Mouse (Mus musculus) limb, embryonic 12.5 days (tissue): ENCODE data around the gene Pomp. TPM values are rescaled to one million over a fixed set of nuclear protein-coding genes. Genes with fewer than 3 reads are reported as not detected.
"Not testable (repeated sequence)": the region's sequence is repeated elsewhere in the genome, so short reads cannot be mapped to it uniquely, and the experiment has no call there.

Source experiments
- ATAC-seq: fragments of 200-750 bp; cut with Nextera tagmentation; 2 replicates; pipeline ENCODE4 v1.8.0; 2017; ENCODE audit warnings: low read depth, moderate TSS enrichment; ENCODE audit not compliant: insufficient number of reproducible peaks, insufficient read depth, low FRiP score, low TSS enrichment
- H3K27ac ChIP-seq: fragments of 300-500 bp; sonication (generic); 2 replicates; pipeline ENCODE4 v1.5.1; 2016; ENCODE audit warnings: mild to moderate bottlenecking, moderate library complexity
- H3K27me3 ChIP-seq: fragments of 300-500 bp; sonication (generic); 2 replicates; pipeline ENCODE4 v1.6.1; 2016; ENCODE audit warnings: mild to moderate bottlenecking, moderate library complexity
- H3K36me3 ChIP-seq: fragments of 300-500 bp; sonication (generic); 2 replicates; pipeline ENCODE4 v1.6.1; 2016; ENCODE audit warnings: mild to moderate bottlenecking, moderate library complexity
- H3K4me1 ChIP-seq: fragments of 300-500 bp; sonication (generic); replicated peaks from 2 replicates; pipeline ENCODE4 v1.6.1; 2016
- H3K4me2 ChIP-seq: fragments of 300-500 bp; sonication (generic); 2 replicates; pipeline ENCODE4 v1.6.1; 2016; ENCODE audit warnings: mild to moderate bottlenecking, moderate library complexity
- H3K4me3 ChIP-seq: fragments of 300-500 bp; sonication (generic); replicated peaks from 2 replicates; pipeline ENCODE4 v1.5.1; 2016; ENCODE audit warnings: mild to moderate bottlenecking
- H3K9ac ChIP-seq: fragments of 300-500 bp; sonication (generic); replicated peaks from 2 replicates; pipeline ENCODE4 v1.6.1; 2016; ENCODE audit warnings: mild to moderate bottlenecking, moderate library complexity
- H3K9me3 ChIP-seq: fragments of 300-500 bp; sonication (generic); 2 replicates; pipeline ENCODE4 v1.6.1; 2016; ENCODE audit warnings: mild to moderate bottlenecking, moderate library complexity
- WGBS: fragments of 180-500 bp; shearing (Covaris S2); methylation state at CpG from one replicate; pipeline ENCODE4 v1.1.7; 2016; 5-methylcytosine and 5-hydroxymethylcytosine counted together
- polyA plus RNA-seq: library from polyadenylated mRNA; unstranded; fragments of >200 nt; fragmentation: Nextera tagmentation; extraction: Ambion mirVana; gene quantifications from 2 replicates; pipeline ENCODE4 v1.2.1, GENCODE M21; 2016

Pomp gene
- polyA plus RNA-seq, 1 experiment from 2014 or later = 511 TPM

DNA sequence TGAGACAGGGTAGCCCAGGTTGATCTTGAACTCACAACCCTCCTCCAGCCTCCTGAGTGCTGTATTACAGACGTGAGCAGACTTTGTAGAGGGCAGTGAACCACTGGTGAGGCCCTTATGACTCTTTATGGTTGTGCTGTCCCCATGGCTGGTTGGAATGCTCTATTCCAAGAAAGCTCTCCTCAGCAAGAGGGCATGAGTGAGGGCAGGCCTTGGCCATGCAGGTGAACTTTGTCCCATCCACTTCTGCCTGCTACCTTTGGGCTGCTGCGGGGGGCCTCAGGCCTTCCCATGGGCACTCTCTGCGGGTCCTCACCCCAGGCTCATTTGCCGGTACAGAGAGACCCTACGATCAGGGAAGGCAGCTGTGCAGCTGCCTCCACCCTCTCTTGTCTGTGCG lies 32.5 kb downstream of the Pomp start:
- WGBS = 28% methylated on average over 6 of the region's 6 CpGs
- no peak for ATAC-seq
- no peak overlapping the region for H3K4me2 ChIP-seq

GRCm38 (mm10) chr5:147893143-147893542 lies 32.9 kb downstream of the Pomp start:
- Histone ChIP-seq H3K4me2 (peak overlapping the region; percentile 96; the same call in 1 of the 2 replicates), H3K4me1 (peaks cover 17% of the 10 kb centered on the region; the same call in 1 of the 2 replicates), H3K36me3 (no peaks in the 10 kb centered on the region), H3K27me3 (peaks cover 28% of the 10 kb centered on the region), H3K27ac (no peak overlapping the region), H3K9me3 (no peaks in the 10 kb centered on the region), H3K4me3 (no peak overlapping the region), H3K9ac (no peak overlapping the region)
- ATAC-seq = no peak
- 17% methylated on average over 9 of the region's 9 CpGs for WGBS

More for the DNA sequence above, 32.5 kb downstream of the Pomp start:
- peaks cover 17% of the 10 kb centered on the region; the same call in 1 of the 2 replicates for H3K4me1 ChIP-seq
- H3K9ac ChIP-seq = no peak overlapping the region
- no peak overlapping the region for H3K4me3 ChIP-seq
- no peaks in the 10 kb centered on the region for H3K36me3 ChIP-seq
- no peak overlapping the region for H3K27ac ChIP-seq
- peaks cover 28% of the 10 kb centered on the region for H3K27me3 ChIP-seq
- H3K9me3 ChIP-seq = no peaks in the 10 kb centered on the region

GRCm38 (mm10) chr5:147893766-147894454 lies 33.6 kb downstream of the Pomp start:
- Histone ChIP-seq H3K27ac (no peak overlapping the region), H3K27me3 (peaks cover 28% of the 10 kb centered on the region), H3K4me2 (peak overlapping the region; percentile 96), H3K9ac (peak overlapping the region; percentile 55), H3K36me3 (no peaks in the 10 kb centered on the region), H3K4me1 (peaks cover 17% of the 10 kb centered on the region; the same call in 1 of the 2 replicates), H3K9me3 (no peaks in the 10 kb centered on the region), H3K4me3 (peak overlapping the region; percentile 68)
- 0 out of 2 replicates have a peak, but pooled peaks have one; percentile 15 for ATAC-seq
- 2% methylated on average over 25 of the region's 25 CpGs for WGBS

- H3K27me3 ChIP-seq = peaks cover 28% of the 10 kb centered on the region
- under 1% methylated on average over 47 of the region's 47 CpGs for WGBS
- no peaks in the 10 kb centered on the region for H3K36me3 ChIP-seq
- H3K9ac ChIP-seq = peak within 1 kb of the TSS; percentile 55
- H3K9me3 ChIP-seq = no peaks in the 10 kb centered on the region
- H3K4me1 ChIP-seq = peaks cover 17% of the 10 kb centered on the region; the same call in 1 of the 2 replicates
- H3K4me2 ChIP-seq = peak within 1 kb of the TSS; percentile 96
- no peak within 1 kb of the TSS for H3K27ac ChIP-seq
- peak within 1 kb of the TSS; percentile 68 for H3K4me3 ChIP-seq
- peak; percentile 95 for ATAC-seq
These were observed 34.3 kb downstream of the Pomp start, which contains the start of gene Slc46a3 for GRCm38 (mm10) chr5:147894455-147895076. Gene Slc46a3 (minus strand): TSS chr5:147894815.

DNA sequence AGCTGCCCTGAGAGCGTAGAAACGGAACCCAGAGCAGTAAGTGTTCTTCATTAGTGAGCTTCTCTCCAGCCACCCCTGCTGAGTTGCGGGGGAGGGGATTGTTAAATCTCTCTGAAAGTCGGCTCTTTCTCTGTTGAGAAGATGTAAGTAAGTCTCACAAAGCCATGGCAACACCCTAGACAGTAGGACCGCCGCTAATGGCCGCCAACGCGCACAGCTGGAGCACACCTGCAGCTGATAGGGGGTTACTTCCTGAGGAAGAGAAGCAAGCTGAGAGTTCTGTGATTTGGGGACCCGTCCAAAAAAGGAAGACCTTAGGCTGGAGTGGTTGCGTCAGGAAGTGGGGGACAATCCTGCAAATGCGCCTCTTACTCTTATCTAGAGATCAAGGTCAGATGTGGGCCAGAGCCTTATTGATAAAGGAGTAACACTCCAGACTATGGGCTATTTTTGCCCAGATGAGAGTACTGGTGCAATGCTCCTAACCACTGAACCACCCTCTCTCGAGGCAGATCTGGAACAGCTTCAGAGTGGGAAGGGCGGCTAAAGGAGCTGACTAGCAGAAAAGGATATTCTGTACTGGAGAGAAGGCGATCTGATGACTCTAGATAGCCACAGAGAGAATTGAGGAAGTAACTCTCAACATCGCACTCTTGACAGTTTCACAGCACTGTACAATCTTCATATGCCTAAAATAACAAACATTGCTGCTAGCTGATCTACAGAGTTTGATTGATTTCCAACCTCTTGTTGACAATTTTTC lies 35.4 kb downstream of the Pomp start:
- ATAC-seq = no peak
- Histone ChIP-seq H3K4me1 (peaks cover 17% of the 10 kb centered on the region; the same call in 1 of the 2 replicates), H3K4me2 (peak overlapping the region; percentile 96), H3K9ac (no peak overlapping the region), H3K4me3 (peak overlapping the region; percentile 68; the same call in 1 of the 2 replicates), H3K9me3 (no peaks in the 10 kb centered on the region), H3K36me3 (no peaks in the 10 kb centered on the region), H3K27ac (no peak overlapping the region), H3K27me3 (peaks cover 28% of the 10 kb centered on the region)
- 21% methylated on average over 16 of the region's 16 CpGs for WGBS

- H3K9me3 ChIP-seq, H3K4me2 ChIP-seq, ATAC-seq, H3K27ac ChIP-seq, H3K4me3 ChIP-seq, H3K9ac ChIP-seq, H3K36me3 ChIP-seq: not testable (repeated sequence)
- Histone ChIP-seq H3K4me1 (peaks cover 17% of the 10 kb centered on the region; the same call in 1 of the 2 replicates), H3K27me3 (peaks cover 28% of the 10 kb centered on the region)
- WGBS = 69% methylated on average over 4 of the region's 4 CpGs
These were observed 36.2 kb downstream of the Pomp start for GRCm38 (mm10) chr5:147896501-147896900.

DNA sequence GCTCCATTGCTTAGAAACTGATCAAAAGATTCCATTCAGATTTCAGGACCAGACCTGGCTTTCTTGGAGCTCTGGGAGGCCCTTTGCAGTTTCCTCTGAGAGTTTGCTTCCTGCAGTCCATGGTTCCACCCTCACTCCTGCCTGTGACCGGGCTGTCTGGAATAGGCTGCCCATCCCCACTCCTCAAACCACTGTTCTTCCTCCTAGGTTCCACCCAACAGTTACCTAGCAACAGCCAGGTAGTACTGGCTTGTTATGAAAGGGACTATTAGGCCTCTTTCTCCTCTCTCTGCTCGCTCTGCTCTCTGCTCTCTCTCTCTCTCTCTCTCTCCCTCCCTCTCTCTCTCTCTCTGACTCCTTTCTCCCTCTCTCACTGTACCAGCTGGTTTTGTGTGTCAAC lies 38.0 kb downstream of the Pomp start:
- Histone ChIP-seq H3K4me1 (peaks cover 17% of the 10 kb centered on the region; the same call in 1 of the 2 replicates), H3K9me3 (no peaks in the 10 kb centered on the region), H3K27ac (no peak overlapping the region), H3K9ac (no peak overlapping the region), H3K36me3 (no peaks in the 10 kb centered on the region), H3K4me2 (no peak overlapping the region), H3K4me3 (no peak overlapping the region), H3K27me3 (peaks cover 20% of the 10 kb centered on the region)
- ATAC-seq = no peak
- WGBS = 69% methylated on average over 2 of the region's 2 CpGs

DNA sequence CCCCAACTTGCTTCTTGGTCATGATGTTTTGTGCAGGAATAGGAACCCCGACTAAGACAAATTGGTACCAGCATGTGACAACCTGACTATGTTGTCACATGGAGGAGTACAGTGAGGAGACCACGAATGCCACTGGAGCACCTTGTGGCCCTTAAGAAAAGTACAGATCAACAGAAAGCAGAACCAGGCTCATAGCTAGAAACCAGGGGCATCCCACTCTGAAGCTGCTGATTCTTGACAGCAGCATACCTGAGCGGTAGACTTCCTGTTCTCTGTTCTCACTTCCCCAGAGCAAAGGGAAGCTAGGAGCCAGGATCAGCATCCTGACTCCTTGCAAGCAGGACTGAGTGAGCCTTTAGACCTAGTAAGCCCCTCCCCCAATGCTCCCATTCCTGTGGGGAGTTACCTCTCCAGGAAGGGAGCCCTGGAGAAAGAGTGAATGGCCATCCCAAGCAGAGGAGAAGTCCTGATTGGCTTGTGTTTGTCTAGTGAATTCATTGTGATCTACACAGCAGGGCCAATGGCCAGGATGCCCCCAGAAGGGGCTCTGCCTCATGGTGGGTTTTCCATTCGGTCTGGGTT lies 38.8 kb downstream of the Pomp start:
- no peak overlapping the region for H3K4me2 ChIP-seq

DNA sequence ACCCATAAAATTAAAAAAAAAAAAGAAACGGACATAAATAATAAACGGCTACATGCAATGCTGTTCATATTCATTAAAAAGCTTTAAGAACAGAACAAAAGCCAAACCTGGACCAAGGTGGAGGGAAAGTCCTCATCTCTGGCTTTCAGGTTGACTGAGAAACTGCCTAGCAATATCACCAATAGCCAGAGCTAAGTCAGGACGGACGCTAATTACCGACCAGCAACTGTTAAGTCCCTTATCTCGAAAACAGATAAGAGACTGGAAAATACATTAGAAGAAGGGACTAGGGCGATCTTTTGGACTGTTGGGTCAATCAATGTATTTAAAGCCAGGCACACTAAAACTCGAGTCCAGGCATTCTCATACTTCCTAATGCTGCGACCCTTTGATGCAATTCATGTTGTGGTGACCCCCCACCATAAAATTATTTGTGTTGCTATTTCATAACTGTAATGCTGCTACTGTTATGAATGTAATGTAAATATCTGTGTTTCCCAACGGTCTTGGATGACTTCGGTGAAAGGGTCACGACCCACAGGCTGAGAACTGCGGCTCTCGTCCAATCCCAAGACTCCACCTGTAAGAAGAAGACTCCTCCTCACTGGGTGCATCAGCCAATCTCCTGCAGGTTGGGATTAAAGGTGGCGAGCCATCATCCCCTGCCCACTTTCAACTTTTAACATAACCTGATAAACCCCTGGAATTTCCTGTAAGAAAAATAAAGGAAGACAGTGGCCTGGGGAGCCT lies 41.9 kb downstream of the Pomp start:
- no peak overlapping the region for H3K4me2 ChIP-seq
- H3K27ac ChIP-seq = no peak overlapping the region
- no peaks in the 10 kb centered on the region for H3K27me3 ChIP-seq
- no peak overlapping the region for H3K4me3 ChIP-seq
- no peaks in the 10 kb centered on the region for H3K9me3 ChIP-seq
- WGBS = 86% methylated on average over 15 of the region's 15 CpGs
- no peaks in the 10 kb centered on the region for H3K4me1 ChIP-seq
- no peak overlapping the region for H3K9ac ChIP-seq
- no peaks in the 10 kb centered on the region for H3K36me3 ChIP-seq
- ATAC-seq = no peak

More for the DNA sequence above, 38.8 kb downstream of the Pomp start:
- Histone ChIP-seq H3K9ac (no peak overlapping the region), H3K9me3 (no peaks in the 10 kb centered on the region), H3K4me3 (no peak overlapping the region), H3K36me3 (no peaks in the 10 kb centered on the region), H3K27me3 (peaks cover 12% of the 10 kb centered on the region), H3K27ac (no peak overlapping the region), H3K4me1 (peaks cover 11% of the 10 kb centered on the region; the same call in 1 of the 2 replicates)
- no peak for ATAC-seq
- WGBS = 68% methylated on average over 4 of the region's 4 CpGs

DNA sequence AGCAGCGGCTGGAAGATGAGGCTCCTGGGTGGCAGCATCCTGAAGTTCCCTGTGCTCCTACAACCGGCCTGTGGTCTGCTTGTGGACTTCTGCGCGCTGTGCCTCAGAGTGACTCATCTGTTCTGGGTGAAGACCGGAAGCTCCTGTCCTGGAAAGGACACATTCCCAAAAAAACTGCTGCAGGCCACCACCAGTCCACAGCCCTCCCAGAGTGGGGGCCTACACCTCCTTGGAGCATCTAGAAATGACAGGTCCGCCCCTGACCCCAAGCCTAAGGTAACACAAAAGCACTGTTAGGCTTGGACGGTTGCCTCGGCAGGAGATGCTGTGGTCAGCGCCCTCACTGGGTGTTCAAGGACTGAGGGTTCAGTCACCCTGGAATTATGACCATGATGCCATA lies 42.9 kb downstream of the Pomp start:
- 88% methylated on average over 9 of the region's 9 CpGs for WGBS
- Histone ChIP-seq H3K27ac (no peak overlapping the region), H3K27me3 (no peaks in the 10 kb centered on the region), H3K4me1 (no peaks in the 10 kb centered on the region), H3K36me3 (no peaks in the 10 kb centered on the region), H3K9ac (no peak overlapping the region), H3K4me2 (no peak overlapping the region), H3K9me3 (no peaks in the 10 kb centered on the region), H3K4me3 (no peak overlapping the region)
- no peak for ATAC-seq
